Mouse (Mus musculus): ENCODE measurements around the gene Stmn3.

DNA sequence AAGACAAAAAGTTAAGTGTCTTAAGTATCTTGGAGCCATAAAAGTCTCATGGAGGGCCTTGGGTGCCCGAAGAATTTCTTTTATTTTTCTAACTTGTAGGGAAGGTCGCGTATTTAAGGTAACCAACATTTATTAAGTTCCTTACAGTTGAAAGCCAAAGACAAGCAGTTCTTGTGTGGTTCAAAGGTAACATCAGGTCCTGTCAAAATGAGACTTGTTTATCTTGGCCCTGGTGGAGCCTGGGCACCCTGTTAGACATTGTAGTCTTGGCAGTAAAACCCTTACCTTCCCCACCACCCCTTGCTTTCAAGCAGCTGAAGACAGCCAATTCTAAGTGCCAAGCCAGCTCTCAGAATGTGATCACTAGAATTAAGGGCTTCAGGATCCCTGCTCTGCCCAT is 25.6 kb downstream of the Stmn3 start:
- TF ChIP-seq POLR2A (IDR thresholded peaks at IDR 0.05; ENCODE audit: low read depth, low read length) (no peak), CTCF (conservative IDR thresholded peaks at IDR 0.05; ENCODE audit: insufficient read depth, insufficient read length, low read depth, low read length) (no peak)

Measured in kidney, adult 2 months (tissue).